Mouse (Mus musculus) testis, adult 2 months (tissue): ENCODE measurements around the gene Kdm1b. TPM values are rescaled to one million over a fixed set of nuclear protein-coding genes. Genes with fewer than 3 reads are reported as not detected.
A peak's percentile ranks its signal among the peaks of the same experiment; 100 is the strongest.

Experiments
- H3K27ac ChIP-seq: fragments of 200-500 bp; 2 replicates; pipeline ENCODE4 v1.5.1; 2012; ENCODE audit warnings: low read depth, low read length; ENCODE audit not compliant: control insufficient read depth, insufficient read depth
- H3K27me3 ChIP-seq: fragments of 200-500 bp; 2 replicates; pipeline ENCODE4 v1.6.1; 2012; ENCODE audit warnings: mild to moderate bottlenecking, low read length, moderate library complexity; ENCODE audit not compliant: control insufficient read depth, insufficient read depth
- H3K36me3 ChIP-seq: fragments of 200-500 bp; 2 replicates; pipeline ENCODE4 v1.6.1; 2012; ENCODE audit warnings: mild to moderate bottlenecking, low read length; ENCODE audit not compliant: control insufficient read depth, insufficient read depth
- H3K4me1 ChIP-seq: fragments of 200-500 bp; 2 replicates; pipeline ENCODE4 v1.6.1; 2012; ENCODE audit warnings: low read length; ENCODE audit not compliant: control insufficient read depth, insufficient read depth
- H3K4me3 ChIP-seq: fragments of 200-500 bp; 2 replicates; pipeline ENCODE4 v1.5.1; 2012; ENCODE audit warnings: low read depth, mild to moderate bottlenecking, low read length, moderate library complexity, mixed read lengths; ENCODE audit not compliant: control insufficient read depth
- CTCF ChIP-seq: fragments of 200-500 bp; IDR thresholded peaks from 2 replicates; pipeline ENCODE4 v1.5.1; 2012; ENCODE audit warnings: low read depth, mild to moderate bottlenecking, inconsistent platforms, low read length, moderate library complexity; ENCODE audit not compliant: control insufficient read depth, insufficient read depth, insufficient replicate concordance
- POLR2A ChIP-seq: fragments of 200-500 bp; IDR thresholded peaks from 2 replicates; pipeline ENCODE4 v1.6.1; 2012; ENCODE audit warnings: low read depth, mild to moderate bottlenecking, inconsistent platforms, low read length, moderate library complexity; ENCODE audit not compliant: control insufficient read depth
- polyA plus RNA-seq: library from polyadenylated mRNA; depleted of rRNA; stranded (reverse); fragments of >200 nt; gene quantifications from 2 replicates; pipeline ENCODE4 v1.2.3, GENCODE M21; 2012

Gene Kdm1b
- polyA plus RNA-seq, 1 experiment, result 2.3 TPM

- peaks cover 8% of the 10 kb centered on the region for H3K4me1 ChIP-seq
- H3K27ac ChIP-seq, result no peak overlapping the region
- H3K27me3 ChIP-seq, result no peaks in the 10 kb centered on the region
- H3K4me3 ChIP-seq, result no peak overlapping the region
- no peaks in the 10 kb centered on the region for H3K36me3 ChIP-seq
- TF ChIP-seq POLR2A (no peak), CTCF (no peak)
Measured at GRCm38 (mm10) chr13:47100587-47100986, 57.3 kb downstream of the Kdm1b start.

GRCm38 (mm10) chr13:47104146-47104545 lies 60.8 kb downstream of the Kdm1b start:
- Histone ChIP-seq H3K27ac (peak overlapping the region; percentile 73; the same call in 1 of the 2 replicates), H3K4me3 (peak overlapping the region; percentile 78), H3K27me3 (no peaks in the 10 kb centered on the region)

GRCm38 (mm10) chr13:47104856-47105541 lies 61.7 kb downstream of the Kdm1b start:
- no peaks in the 10 kb centered on the region for H3K36me3 ChIP-seq
- H3K4me3 ChIP-seq, result peak overlapping the region; percentile 95
- H3K27me3 ChIP-seq, result no peaks in the 10 kb centered on the region
- H3K27ac ChIP-seq, result peak overlapping the region; percentile 94
- H3K4me1 ChIP-seq, result peaks cover 8% of the 10 kb centered on the region
- TF ChIP-seq CTCF (no peak), POLR2A (no peak)

More at GRCm38 (mm10) chr13:47104146-47104545, 60.8 kb downstream of the Kdm1b start:
- TF ChIP-seq CTCF (no peak), POLR2A (no peak)
- no peaks in the 10 kb centered on the region for H3K36me3 ChIP-seq
- peaks cover 8% of the 10 kb centered on the region for H3K4me1 ChIP-seq

GRCm38 (mm10) chr13:47105711-47106579 lies 62.6 kb downstream of the Kdm1b start, which contains the start of gene Dek:
Dek (minus strand) TSS chr13:47106201.
- H3K27ac ChIP-seq, result peak within 1 kb of the TSS; percentile 98
- H3K36me3 ChIP-seq, result no peaks in the 10 kb centered on the region
- H3K27me3 ChIP-seq, result no peaks in the 10 kb centered on the region
- peaks cover 8% of the 10 kb centered on the region for H3K4me1 ChIP-seq
- TF ChIP-seq POLR2A (peak; percentile 64), CTCF (0 out of 2 replicates have a peak, but pooled peaks have one; percentile 4)
- peak within 1 kb of the TSS; percentile 99 for H3K4me3 ChIP-seq

- H3K36me3 ChIP-seq, result no peaks in the 10 kb centered on the region
- peak overlapping the region; percentile 99 for H3K4me3 ChIP-seq
- 0 out of 2 replicates have a peak, but pooled peaks have one; percentile 13 for TF ChIP-seq POLR2A
- no peak for TF ChIP-seq CTCF
- H3K4me1 ChIP-seq, result peaks cover 8% of the 10 kb centered on the region
- H3K27ac ChIP-seq, result peak overlapping the region; percentile 98
- no peaks in the 10 kb centered on the region for H3K27me3 ChIP-seq
Measured at GRCm38 (mm10) chr13:47106580-47106888, 63.2 kb downstream of the Kdm1b start.

GRCm38 (mm10) chr13:47109239-47109638 lies 65.9 kb downstream of the Kdm1b start:
- Histone ChIP-seq H3K4me1 (peaks cover 5% of the 10 kb centered on the region), H3K36me3 (no peaks in the 10 kb centered on the region), H3K4me3 (no peak overlapping the region), H3K27me3 (no peaks in the 10 kb centered on the region), H3K27ac (no peak overlapping the region)
- TF ChIP-seq POLR2A (no peak), CTCF (no peak)

- H3K4me3 ChIP-seq, result no peak overlapping the region
- H3K27me3 ChIP-seq, result no peaks in the 10 kb centered on the region
- H3K36me3 ChIP-seq, result no peaks in the 10 kb centered on the region
- no peak for TF ChIP-seq CTCF
- no peak for TF ChIP-seq POLR2A
- H3K27ac ChIP-seq, result no peak overlapping the region
- H3K4me1 ChIP-seq, result no peaks in the 10 kb centered on the region
Measured at GRCm38 (mm10) chr13:47111185-47111584, 67.9 kb downstream of the Kdm1b start.
